Mouse (Mus musculus): Measurements from ENCODE around the gene Npr3. TPM values are rescaled to one million over a fixed set of nuclear protein-coding genes. Genes with fewer than 3 reads are reported as not detected.

Gene Npr3
- polyA plus RNA-seq (2015; fragmentation: Nextera tagmentation; extraction: Ambion mirVana) = 8.3 and 8.9 TPM in 2 replicates

DNA sequence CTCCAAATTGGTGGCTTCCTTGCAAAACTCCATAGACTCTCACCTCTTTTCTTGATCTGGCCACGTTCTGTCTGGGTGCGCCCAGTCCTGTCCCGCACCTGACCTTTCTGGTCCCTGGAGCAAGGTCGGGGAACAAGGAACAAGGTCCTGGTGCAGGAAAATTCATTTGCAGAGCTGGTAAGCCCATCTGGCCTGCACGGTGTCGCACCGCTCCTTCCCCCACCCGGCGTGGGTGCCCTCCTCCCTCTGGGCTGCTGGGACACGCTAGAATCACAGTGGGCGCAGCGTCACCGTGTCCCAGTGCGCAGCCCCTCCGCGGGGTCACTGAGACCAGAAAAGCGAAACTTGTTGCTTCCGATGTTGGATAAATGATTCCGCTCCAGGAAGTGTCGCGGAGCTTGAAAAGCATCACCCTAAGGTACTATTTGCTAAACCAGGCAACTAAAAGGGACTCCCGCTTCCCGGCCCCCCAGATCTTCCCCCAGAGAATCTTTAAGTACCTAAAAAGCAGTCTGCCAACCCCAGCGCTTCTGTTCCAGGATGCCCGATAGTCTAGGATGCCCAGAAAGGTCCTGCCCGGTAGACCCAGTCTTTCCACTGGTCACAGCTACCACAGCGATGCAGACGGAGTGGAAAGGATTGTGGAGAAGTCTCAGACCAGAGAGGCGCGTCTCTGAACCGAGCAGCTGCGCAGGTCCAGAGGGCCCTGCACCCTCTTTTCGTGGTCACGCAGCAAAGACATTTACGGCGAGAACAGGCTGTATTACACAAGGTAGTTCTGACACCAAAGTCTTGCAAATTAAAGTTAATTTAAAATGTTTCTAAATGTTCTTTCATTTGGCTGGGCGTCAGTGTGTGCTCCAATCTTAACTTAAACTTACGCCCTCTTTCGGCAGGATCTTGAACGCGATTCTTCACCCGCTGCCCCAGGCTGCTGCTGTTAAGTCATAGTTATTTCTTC is at the start of gene Npr3:
Gene Npr3, minus strand, starts transcription at position 717 of the 961 bp plus-strand sequence.
- Histone ChIP-seq H3K27me3 (peaks cover 27% of the 10 kb centered on the region), H3K4me3 (peak within 1 kb of the TSS; percentile 66), H3K4me1 (replicated peaks) (peaks cover 38% of the 10 kb centered on the region), H3K36me3 (no peaks in the 10 kb centered on the region), H3K4me2 (peak within 1 kb of the TSS; percentile 85), H3K9ac (peak within 1 kb of the TSS; percentile 57), H3K9me3 (replicated peaks) (no peaks in the 10 kb centered on the region), H3K27ac (peak within 1 kb of the TSS; percentile 82)
- WGBS = under 1% methylated on average over 42 of the region's 42 CpGs
- peak; percentile 15; the same call in 1 of the 2 replicates for ATAC-seq (replicated peaks; ENCODE audit: insufficient number of reproducible peaks, insufficient read depth, low FRiP score, low read depth)

DNA sequence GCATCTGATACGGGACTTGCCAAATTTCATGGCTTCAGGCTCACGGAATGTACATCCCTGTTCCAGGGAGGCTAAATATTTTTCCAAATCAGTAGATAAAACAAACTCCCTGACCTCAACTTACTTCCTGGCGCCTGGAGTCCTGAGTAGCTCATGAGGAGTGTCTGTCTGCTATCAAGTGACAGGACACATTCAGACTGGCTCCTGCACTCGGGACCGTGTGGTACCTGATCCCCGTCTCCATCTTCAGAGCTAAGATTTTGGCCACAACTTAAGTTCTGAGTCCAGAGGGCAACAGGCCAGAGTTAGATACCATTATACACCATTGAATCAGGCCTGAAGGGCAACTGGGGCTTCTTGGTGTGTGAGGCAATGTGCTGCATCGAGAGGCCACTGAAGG is 49.0 kb upstream of the Npr3 start:
- ATAC-seq (replicated peaks; ENCODE audit: insufficient number of reproducible peaks, insufficient read depth, low FRiP score, low read depth) = no peak
- H3K36me3 ChIP-seq = no peaks in the 10 kb centered on the region
- no peak overlapping the region for H3K27ac ChIP-seq
- no peak overlapping the region for H3K4me3 ChIP-seq
- no peaks in the 10 kb centered on the region for H3K9me3 ChIP-seq (replicated peaks)
- no peak overlapping the region for H3K4me2 ChIP-seq
- WGBS = 57% methylated on average over 7 of the region's 7 CpGs
- no peaks in the 10 kb centered on the region for H3K27me3 ChIP-seq
- no peaks in the 10 kb centered on the region for H3K4me1 ChIP-seq (replicated peaks)
- H3K9ac ChIP-seq = no peak overlapping the region

DNA sequence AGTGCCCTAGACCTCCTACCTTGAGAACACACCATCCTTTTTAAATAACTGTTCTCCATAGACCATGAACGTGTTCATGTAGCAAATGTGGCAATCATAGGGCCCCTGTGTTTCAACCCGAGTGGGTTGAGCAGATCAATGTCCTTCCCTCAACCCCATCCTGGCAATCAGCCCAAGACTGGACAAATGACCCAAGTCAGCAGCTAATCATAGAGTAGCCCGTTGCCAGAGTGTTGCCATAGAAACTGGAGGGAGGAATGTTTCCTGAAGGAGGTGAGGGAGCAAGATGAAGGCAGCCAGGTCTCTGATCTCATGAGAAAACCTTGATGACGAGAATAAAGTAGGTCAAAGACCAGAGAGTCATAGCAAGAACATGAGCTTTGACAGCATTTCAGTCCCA is 47.1 kb upstream of the Npr3 start:
- Histone ChIP-seq H3K4me3 (no peak overlapping the region), H3K9me3 (replicated peaks) (no peaks in the 10 kb centered on the region), H3K27me3 (no peaks in the 10 kb centered on the region), H3K9ac (no peak overlapping the region), H3K36me3 (no peaks in the 10 kb centered on the region), H3K4me2 (no peak overlapping the region), H3K27ac (no peak overlapping the region), H3K4me1 (replicated peaks) (no peaks in the 10 kb centered on the region)
- ATAC-seq (replicated peaks; ENCODE audit: insufficient number of reproducible peaks, insufficient read depth, low FRiP score, low read depth) = no peak
- WGBS = 57% methylated on average over 4 of the region's 4 CpGs

DNA sequence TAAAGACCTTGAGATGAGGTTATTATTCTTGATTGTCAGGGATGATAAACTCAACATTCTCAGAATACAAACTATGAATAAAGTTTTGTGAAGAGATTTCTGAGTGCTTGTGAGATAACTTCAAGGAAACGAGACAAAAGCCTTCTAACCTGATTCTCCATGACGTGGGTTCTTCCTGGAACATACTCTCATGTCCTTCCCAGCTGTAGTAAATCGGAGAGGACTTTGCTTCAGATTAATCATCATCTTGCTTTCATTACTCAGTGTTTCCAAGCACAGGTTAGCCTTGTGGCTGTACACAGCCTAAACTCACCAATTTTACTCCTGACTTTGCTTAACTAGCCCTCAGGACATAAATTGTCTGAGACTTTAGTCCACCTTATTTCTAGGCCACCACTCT is 45.1 kb upstream of the Npr3 start:
- Histone ChIP-seq H3K4me2 (no peak overlapping the region), H3K9me3 (replicated peaks) (no peaks in the 10 kb centered on the region), H3K9ac (no peak overlapping the region), H3K36me3 (no peaks in the 10 kb centered on the region), H3K4me1 (replicated peaks) (no peaks in the 10 kb centered on the region), H3K27ac (no peak overlapping the region), H3K27me3 (no peaks in the 10 kb centered on the region), H3K4me3 (no peak overlapping the region)
- 65% methylated on average over 3 of the region's 3 CpGs for WGBS
- no peak for ATAC-seq (replicated peaks; ENCODE audit: insufficient number of reproducible peaks, insufficient read depth, low FRiP score, low read depth)

DNA sequence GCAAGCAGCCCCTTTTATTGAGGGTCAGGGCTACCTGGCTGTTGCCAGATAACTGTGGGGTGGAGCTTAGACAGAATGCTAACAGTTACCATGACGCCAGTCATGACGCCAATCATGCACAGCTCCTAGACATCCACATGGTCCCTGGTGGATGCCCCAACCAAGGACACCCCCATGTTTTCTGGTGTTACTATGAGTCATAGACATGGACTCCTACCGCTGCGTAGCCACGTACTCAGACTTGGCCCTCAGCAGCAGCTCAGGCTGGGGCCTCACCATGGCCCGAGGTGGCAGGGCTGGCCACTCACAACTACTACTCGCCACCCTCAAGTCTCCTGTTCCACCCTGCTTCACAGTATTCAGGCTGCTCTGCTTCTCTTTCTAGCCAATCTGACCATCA is 44.1 kb upstream of the Npr3 start:
- 85% methylated on average over 7 of the region's 7 CpGs for WGBS
- H3K36me3 ChIP-seq = no peaks in the 10 kb centered on the region
- ATAC-seq (replicated peaks; ENCODE audit: insufficient number of reproducible peaks, insufficient read depth, low FRiP score, low read depth) = no peak

DNA sequence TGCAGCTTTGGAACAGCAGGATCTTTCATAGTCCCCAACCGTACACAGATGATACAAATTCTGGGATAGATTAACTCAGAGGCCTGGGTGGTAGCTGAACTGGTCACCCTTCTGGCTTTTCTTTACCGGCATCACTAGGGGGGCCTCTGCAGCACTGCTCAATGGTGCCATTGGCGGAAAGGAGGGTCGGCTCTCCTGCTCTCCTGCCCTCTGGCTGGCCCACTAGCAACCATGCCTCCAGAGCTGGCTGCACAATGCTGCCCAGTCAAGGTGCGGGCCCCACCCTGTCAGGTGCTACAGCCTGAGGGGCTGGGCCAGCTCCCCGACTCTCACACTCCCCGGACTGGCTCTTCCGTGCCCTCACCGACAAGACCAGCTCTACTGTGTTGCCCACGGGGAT is 43.1 kb upstream of the Npr3 start:
- Histone ChIP-seq H3K4me3 (no peak overlapping the region), H3K27me3 (no peaks in the 10 kb centered on the region), H3K9me3 (replicated peaks) (no peaks in the 10 kb centered on the region), H3K36me3 (no peaks in the 10 kb centered on the region), H3K4me2 (no peak overlapping the region), H3K9ac (no peak overlapping the region), H3K27ac (no peak overlapping the region), H3K4me1 (replicated peaks) (no peaks in the 10 kb centered on the region)
- WGBS = 88% methylated on average over 10 of the region's 10 CpGs
- no peak for ATAC-seq (replicated peaks; ENCODE audit: insufficient number of reproducible peaks, insufficient read depth, low FRiP score, low read depth)

More for the DNA sequence above, 44.1 kb upstream of the Npr3 start:
- Histone ChIP-seq H3K4me2 (no peak overlapping the region), H3K4me1 (replicated peaks) (no peaks in the 10 kb centered on the region), H3K4me3 (no peak overlapping the region), H3K9me3 (replicated peaks) (no peaks in the 10 kb centered on the region), H3K27ac (no peak overlapping the region), H3K9ac (no peak overlapping the region), H3K27me3 (no peaks in the 10 kb centered on the region)

DNA sequence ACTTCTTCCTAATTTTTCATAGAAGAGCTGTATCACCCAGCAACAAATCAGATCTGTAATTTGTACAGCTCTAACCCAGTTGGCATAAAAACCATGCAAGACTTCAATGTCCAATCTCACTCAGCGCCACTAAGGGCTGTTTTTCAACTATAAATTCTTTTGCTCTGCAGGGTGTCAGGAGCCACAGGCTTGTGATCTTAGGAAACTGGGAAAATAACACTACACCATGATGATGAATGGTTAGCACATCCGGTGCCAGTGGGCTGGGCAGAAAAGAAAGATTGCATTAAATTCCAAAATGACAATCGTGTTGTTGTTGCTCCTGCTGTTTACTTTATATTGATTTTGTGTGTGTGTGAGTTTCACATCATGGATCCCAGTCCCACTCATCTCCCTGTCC is 42.4 kb upstream of the Npr3 start:
- H3K27ac ChIP-seq = no peak overlapping the region
- no peaks in the 10 kb centered on the region for H3K4me1 ChIP-seq (replicated peaks)
- no peak overlapping the region for H3K4me2 ChIP-seq
- WGBS = 84% methylated on average over 3 of the region's 3 CpGs
- no peaks in the 10 kb centered on the region for H3K36me3 ChIP-seq
- H3K9ac ChIP-seq = no peak overlapping the region
- no peaks in the 10 kb centered on the region for H3K27me3 ChIP-seq
- H3K4me3 ChIP-seq = no peak overlapping the region
- H3K9me3 ChIP-seq (replicated peaks) = no peaks in the 10 kb centered on the region
- ATAC-seq (replicated peaks; ENCODE audit: insufficient number of reproducible peaks, insufficient read depth, low FRiP score, low read depth) = no peak

DNA sequence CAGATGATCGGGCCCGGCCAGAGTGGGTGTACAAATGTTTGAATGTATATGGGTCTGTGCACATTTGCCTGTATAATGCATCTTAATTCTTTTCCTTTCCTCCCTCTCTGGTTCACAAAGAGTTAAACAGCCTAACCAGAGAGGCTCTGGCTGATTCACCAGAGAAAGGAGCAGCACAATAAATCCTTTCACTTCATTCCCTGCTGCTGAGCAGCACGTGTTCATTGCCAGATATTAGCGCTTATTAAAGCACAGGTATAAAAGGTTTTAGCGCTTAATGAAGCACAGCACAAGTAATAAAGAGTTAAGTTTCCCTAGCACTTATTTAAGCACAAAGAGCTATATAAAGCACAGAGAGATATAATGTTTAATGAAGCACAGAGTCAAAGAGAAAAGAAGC is 33.8 kb upstream of the Npr3 start:
- 72% methylated on average over 5 of the region's 5 CpGs for WGBS
- Histone ChIP-seq H3K4me1 (replicated peaks) (no peaks in the 10 kb centered on the region), H3K27ac (no peak overlapping the region), H3K9ac (no peak overlapping the region), H3K4me3 (no peak overlapping the region), H3K4me2 (no peak overlapping the region), H3K36me3 (no peaks in the 10 kb centered on the region), H3K27me3 (no peaks in the 10 kb centered on the region), H3K9me3 (replicated peaks) (no peaks in the 10 kb centered on the region)
- ATAC-seq (replicated peaks; ENCODE audit: insufficient number of reproducible peaks, insufficient read depth, low FRiP score, low read depth) = no peak

DNA sequence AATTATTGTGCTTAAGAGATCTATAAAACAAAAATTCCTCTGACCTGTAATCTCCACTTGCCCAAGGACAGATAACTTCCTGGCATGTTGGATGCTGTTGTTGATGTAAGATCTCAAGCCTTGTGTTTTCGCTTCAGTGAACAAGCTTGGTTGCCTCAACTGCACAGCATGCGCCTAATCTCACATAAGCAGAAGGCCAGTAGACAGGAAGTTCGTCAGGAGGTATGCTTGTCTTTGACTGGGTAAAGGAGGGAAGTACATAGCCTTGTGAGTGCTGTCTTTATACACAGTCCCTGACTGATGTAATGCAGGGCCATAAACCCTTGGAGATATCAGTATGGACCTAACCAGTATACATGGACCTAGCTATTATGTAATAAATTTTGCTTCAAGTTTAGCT is 20.7 kb upstream of the Npr3 start:
- WGBS = 74% methylated on average over 3 of the region's 3 CpGs
- Histone ChIP-seq H3K9ac (no peak overlapping the region), H3K9me3 (replicated peaks) (no peaks in the 10 kb centered on the region), H3K27me3 (no peaks in the 10 kb centered on the region), H3K36me3 (no peaks in the 10 kb centered on the region), H3K4me2 (no peak overlapping the region), H3K4me3 (no peak overlapping the region), H3K27ac (no peak overlapping the region), H3K4me1 (replicated peaks) (no peaks in the 10 kb centered on the region)
- no peak for ATAC-seq (replicated peaks; ENCODE audit: insufficient number of reproducible peaks, insufficient read depth, low FRiP score, low read depth)

DNA sequence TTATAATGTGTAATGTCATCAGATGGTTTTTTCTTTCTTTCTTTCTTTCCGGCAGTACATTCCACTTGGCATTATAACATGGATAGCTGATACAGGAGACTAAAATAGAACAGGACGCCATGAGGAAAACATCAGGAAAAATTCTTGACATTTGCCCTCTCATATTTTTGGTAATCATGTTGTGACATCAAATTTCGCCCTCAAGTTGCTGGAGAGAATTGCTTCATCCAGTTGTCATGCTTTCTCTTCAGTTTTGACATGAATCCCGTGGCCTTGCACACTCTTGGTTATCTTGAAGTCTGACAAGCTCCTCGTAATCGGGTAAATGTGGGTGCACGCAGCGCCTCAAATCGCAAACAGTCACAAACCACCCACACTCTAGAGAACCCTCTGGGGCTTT is 7.0 kb upstream of the Npr3 start:
- Histone ChIP-seq H3K4me3 (no peak overlapping the region), H3K27me3 (no peaks in the 10 kb centered on the region), H3K27ac (no peak overlapping the region), H3K36me3 (no peaks in the 10 kb centered on the region), H3K9me3 (replicated peaks) (no peaks in the 10 kb centered on the region; the same call in 1 of the 2 replicates), H3K4me2 (no peak overlapping the region), H3K9ac (no peak overlapping the region), H3K4me1 (replicated peaks) (peaks cover 3% of the 10 kb centered on the region; the same call in 1 of the 2 replicates)
- ATAC-seq (replicated peaks; ENCODE audit: insufficient number of reproducible peaks, insufficient read depth, low FRiP score, low read depth) = no peak
- WGBS = 45% methylated on average over 9 of the region's 9 CpGs

DNA sequence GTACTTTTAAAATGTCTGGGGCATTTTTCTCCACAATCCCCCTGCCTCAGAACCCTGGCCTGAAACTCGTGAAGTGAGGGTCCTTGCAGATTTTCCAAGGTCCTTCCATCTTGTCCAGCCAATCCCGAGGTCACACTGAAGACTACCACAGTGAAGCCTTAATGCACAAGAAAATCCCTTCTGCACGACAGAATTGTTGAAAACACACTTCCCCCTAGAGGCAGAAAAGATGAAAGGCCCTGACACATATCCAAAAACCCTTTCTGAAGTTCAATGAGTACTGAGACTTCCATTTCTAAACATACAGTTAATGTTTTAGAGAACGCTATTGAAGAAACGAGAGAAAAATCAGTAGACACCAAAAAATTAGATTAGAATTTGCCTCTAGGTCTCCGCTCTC is 2.8 kb upstream of the Npr3 start:
- Histone ChIP-seq H3K4me3 (no peak overlapping the region), H3K27ac (no peak overlapping the region), H3K9ac (no peak overlapping the region), H3K27me3 (peaks cover 6% of the 10 kb centered on the region; the same call in 1 of the 2 replicates), H3K36me3 (no peaks in the 10 kb centered on the region), H3K4me1 (replicated peaks) (peaks cover 21% of the 10 kb centered on the region), H3K9me3 (replicated peaks) (no peaks in the 10 kb centered on the region), H3K4me2 (no peak overlapping the region)
- ATAC-seq (replicated peaks; ENCODE audit: insufficient number of reproducible peaks, insufficient read depth, low FRiP score, low read depth) = no peak
- 40% methylated on average over 6 of the region's 6 CpGs for WGBS

DNA sequence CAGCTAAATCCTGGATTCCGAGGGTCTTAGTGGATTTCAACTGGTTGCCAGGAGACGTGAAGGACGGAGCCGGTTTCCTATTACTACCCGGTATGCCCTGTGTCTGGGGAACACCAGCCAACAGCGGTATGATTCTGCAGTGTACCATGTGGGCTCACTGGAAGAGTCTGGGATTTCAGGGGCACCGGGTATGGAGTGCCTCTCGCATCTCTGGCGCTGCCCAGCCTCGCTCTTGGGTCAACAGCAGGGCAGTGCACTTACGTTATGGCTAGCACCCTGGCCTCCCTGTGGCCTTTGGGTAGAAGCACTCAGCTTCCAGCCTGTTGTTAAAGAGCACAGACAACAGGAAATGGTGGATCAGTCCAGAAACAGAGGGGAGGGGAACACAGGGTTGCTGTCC is 1.1 kb upstream of the Npr3 start:
- Histone ChIP-seq H3K9me3 (replicated peaks) (no peaks in the 10 kb centered on the region), H3K4me1 (replicated peaks) (peaks cover 35% of the 10 kb centered on the region), H3K9ac (no peak overlapping the region), H3K27me3 (peaks cover 19% of the 10 kb centered on the region), H3K27ac (no peak overlapping the region), H3K4me2 (peak overlapping the region; percentile 50), H3K4me3 (peak overlapping the region; percentile 22), H3K36me3 (no peaks in the 10 kb centered on the region)
- 17% methylated on average over 11 of the region's 11 CpGs for WGBS
- no peak for ATAC-seq (replicated peaks; ENCODE audit: insufficient number of reproducible peaks, insufficient read depth, low FRiP score, low read depth)
